Mouse (Mus musculus): ENCODE data around the gene Wfdc21.

Gene Wfdc21

GRCm38 (mm10) chr11:83753581-83754181 is 6.9 kb downstream of the Wfdc21 start, which contains the start of gene Heatr6:
TSS of gene Heatr6 (plus strand) at chr11:83753696.
- DNase-seq: peak; percentile 99

- peak; percentile 66 for DNase-seq
Measured at GRCm38 (mm10) chr11:83754227-83754626, 7.5 kb downstream of the Wfdc21 start.

DNA sequence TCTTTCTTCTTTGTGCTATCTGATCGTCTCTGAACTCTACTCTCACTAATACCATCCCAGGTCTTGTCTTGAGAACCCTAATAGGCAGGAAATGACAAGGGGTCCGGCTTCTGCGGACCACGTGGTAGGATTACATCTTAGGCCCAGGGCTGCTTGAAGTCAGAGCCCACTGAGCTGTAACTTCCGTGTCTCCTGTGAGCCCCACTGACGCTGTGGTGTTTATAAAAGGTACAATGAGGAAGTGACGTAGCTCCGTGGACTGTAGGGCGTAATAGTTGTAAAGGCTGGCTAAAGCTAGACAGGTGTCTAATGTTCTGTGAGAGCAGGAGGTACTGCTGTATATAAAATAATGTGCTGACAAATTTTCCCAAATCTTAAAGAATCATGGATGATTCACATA is 20.6 kb downstream of the Wfdc21 start:
- DNase-seq: peak; percentile 55

DNA sequence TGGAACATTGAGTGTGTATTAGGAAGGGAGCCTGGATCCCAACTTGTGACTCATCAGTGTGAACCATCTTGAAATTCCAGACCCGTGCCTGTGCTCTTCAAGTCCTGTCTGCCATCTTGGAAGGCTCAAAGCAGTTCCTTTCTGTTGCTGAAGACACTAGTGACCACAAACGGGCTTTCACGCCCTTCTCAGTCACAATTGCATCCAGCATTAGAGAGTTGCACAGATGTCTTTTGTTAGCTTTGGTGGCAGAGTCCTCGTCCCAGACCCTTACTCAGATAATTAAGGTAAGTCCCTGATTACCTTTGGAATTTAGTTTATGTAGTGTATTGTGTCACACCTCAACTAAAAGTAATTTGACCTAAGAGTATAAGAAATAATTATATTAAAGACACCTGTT is 22.2 kb downstream of the Wfdc21 start:
- peak; percentile 75 for DNase-seq

- peak; percentile 34 for DNase-seq
Measured at GRCm38 (mm10) chr11:83771014-83771413, 24.3 kb downstream of the Wfdc21 start.

GRCm38 (mm10) chr11:83772341-83772740 is 25.6 kb downstream of the Wfdc21 start:
- DNase-seq: peak; percentile 81

DNA sequence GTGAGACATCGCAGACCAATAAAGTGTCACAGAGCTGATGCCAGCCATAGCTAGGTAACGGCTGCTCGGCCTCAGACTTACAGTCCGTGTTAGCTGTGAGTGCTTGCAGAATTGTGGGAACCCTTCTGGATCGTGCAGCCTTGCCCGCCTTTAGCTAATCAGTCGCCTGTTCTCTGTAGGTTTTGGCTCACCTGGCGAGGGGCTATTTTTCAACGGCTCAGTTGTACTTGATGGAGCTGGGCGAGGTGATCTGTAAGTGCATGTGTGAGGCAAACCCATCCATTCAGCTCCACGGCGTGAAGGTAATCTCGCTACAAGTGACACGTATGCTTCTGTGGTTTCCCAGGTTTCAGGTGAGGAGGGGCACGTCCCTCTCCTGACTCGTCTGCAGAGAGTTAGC is 27.0 kb downstream of the Wfdc21 start:
- DNase-seq: peak; percentile 85

GRCm38 (mm10) chr11:83774324-83774723 is 27.6 kb downstream of the Wfdc21 start:
- DNase-seq: peak; percentile 75

DNA sequence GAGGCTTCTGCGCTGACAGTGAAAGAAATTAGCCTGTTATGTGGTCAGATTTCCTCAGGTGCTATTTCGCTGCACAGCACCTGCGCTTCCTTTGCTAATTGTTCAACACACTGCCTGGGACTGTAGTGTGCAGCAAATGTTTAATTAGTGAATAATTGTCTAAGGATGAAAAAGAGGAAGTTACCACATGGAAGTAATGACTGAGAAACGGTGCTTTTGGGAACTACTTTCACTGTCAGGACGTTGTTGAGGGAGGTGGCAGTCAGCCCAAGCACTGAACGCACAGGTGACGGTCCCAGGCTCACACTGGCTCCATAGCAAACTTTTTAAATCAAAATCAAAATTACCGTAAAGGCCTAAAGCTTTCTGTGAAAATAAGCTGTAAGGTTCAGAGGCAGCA is 30.1 kb downstream of the Wfdc21 start:
- no peak for DNase-seq

GRCm38 (mm10) chr11:83783931-83784600 is 37.3 kb downstream of the Wfdc21 start:
- no peak for DNase-seq

- DNase-seq: no peak
Measured at GRCm38 (mm10) chr11:83784661-83785060, 37.9 kb downstream of the Wfdc21 start.

- DNase-seq: no peak
Measured at GRCm38 (mm10) chr11:83785366-83785765, 38.6 kb downstream of the Wfdc21 start.

- DNase-seq: peak; percentile 96
Measured at GRCm38 (mm10) chr11:83786835-83787234, 40.1 kb downstream of the Wfdc21 start.

DNA sequence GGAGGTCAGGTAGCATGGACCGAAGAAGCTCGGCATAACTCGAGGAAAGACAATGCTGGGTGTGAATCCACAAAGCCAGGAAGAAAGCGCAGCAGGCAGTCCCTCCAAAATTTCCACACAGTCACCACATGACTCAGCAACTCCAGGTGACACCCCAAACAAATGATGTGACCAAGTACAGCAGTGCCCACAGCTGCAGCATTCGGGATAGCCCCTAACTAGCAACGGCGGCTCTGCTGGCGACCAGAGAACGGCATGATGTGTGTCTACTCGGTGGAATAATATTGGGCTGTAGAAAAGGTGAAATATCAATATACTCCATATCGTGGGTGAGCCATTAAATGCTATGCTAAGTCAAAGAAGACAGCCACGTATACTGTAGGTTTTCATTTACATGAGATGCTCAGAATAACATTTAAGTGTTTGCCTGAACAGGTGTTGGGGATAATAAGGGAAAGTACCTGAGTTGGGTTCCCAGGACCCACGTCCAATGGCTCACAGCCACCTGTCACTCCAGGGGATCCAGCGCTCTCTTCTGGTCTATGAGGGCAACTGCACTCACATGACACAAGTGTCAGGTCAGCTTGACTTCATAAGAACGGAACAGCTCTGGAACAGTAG is 40.8 kb downstream of the Wfdc21 start:
- no peak for DNase-seq

GRCm38 (mm10) chr11:83788331-83788730 is 41.6 kb downstream of the Wfdc21 start:
- no peak for DNase-seq

DNA sequence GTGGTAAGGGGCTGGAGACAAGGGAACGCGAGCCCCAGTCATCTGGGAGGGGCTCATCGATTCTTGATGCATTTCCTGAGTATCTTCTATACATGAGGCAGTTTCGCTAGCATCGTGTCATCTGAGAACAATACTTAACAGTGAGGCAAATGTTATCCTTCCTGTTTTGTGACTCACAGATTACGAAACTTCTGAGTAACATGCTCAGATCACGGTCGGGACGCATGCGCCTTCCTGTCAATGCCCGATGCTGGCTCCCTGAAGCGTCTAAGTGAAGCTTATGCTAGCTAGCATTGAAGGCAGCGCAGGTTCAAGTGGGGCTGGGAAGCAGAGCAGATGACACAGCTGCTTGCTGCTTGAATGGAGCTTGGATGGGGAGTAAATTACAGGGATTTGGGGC is 42.5 kb downstream of the Wfdc21 start:
- DNase-seq: peak; percentile 96

- DNase-seq: no peak
Measured at GRCm38 (mm10) chr11:83791133-83791532, 44.4 kb downstream of the Wfdc21 start.

GRCm38 (mm10) chr11:83792316-83792914 is 45.7 kb downstream of the Wfdc21 start:
- no peak for DNase-seq

DNA sequence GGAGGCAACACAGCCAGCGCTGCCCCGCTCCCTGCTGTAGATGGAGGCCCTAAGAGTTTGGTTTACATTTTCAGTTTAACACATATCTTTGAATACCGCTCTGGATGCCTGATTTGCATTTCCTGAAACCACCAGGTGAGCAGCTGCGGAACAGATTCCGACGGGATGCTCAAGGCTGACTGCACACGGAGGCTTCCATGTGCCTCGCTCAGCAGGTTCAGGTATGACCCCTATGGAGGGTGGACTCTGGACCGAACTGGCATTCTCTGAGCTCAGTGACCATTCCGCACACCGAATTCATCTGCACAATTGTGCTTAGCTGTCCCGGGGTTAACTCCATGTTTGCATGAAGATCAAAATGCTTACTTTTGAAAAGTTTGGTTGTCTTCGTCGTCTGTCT is 46.5 kb downstream of the Wfdc21 start:
- no peak for DNase-seq

GRCm38 (mm10) chr11:83796112-83796511 is 49.4 kb downstream of the Wfdc21 start:
- no peak for DNase-seq

- DNase-seq: no peak
Measured at GRCm38 (mm10) chr11:83796980-83797608, 50.4 kb downstream of the Wfdc21 start.

- no peak for DNase-seq
Measured at GRCm38 (mm10) chr11:83799871-83800430, 53.2 kb downstream of the Wfdc21 start.

GRCm38 (mm10) chr11:83802166-83802565 is 55.4 kb downstream of the Wfdc21 start:
- no peak for DNase-seq

All from heart, adult 11 months (tissue).